Mouse (Mus musculus): Measurements from ENCODE around the gene Col23a1.

- TF ChIP-seq POLR2A (IDR thresholded peaks at IDR 0.05; ENCODE audit: low read depth, low read length), result no peak
- TF ChIP-seq CTCF (conservative IDR thresholded peaks at IDR 0.05; ENCODE audit: insufficient read depth, insufficient read length, low read depth, low read length), result no peak
Observed at GRCm38 (mm10) chr11:51482251-51482650, 192.5 kb downstream of the Col23a1 start.

Measured in kidney, adult 2 months (tissue).